Mouse (Mus musculus): ENCODE measurements around the gene Grm4. TPM values are rescaled to one million over a fixed set of nuclear protein-coding genes. Genes with fewer than 3 reads are reported as not detected.

Grm4 gene
- total RNA-seq, 2 experiments from 2014 or later: 1.5 to 6.2 TPM

- no peak for DNase-seq (ENCODE audit: low spot score in 2 of 2)
Measured at GRCm38 (mm10) chr17:27451787-27452186, 69.4 kb downstream of the Grm4 start.

- DNase-seq (ENCODE audit: low spot score in 2 of 2): no peak
Measured at GRCm38 (mm10) chr17:27451216-27451615, 70.0 kb downstream of the Grm4 start.

GRCm38 (mm10) chr17:27449757-27450330 lies 71.4 kb downstream of the Grm4 start:
- DNase-seq (ENCODE audit: low spot score in 2 of 2): no peak

- no peak for DNase-seq (ENCODE audit: low spot score in 2 of 2)
Measured at GRCm38 (mm10) chr17:27448749-27449148, 72.5 kb downstream of the Grm4 start.

GRCm38 (mm10) chr17:27445364-27446075 lies 75.7 kb downstream of the Grm4 start:
- DNase-seq (ENCODE audit: low spot score in 2 of 2): peak in 1 of 2 experiments; percentile 22

- no peak for DNase-seq (ENCODE audit: low spot score in 2 of 2)
Measured at GRCm38 (mm10) chr17:27442538-27443113, 78.6 kb downstream of the Grm4 start.

GRCm38 (mm10) chr17:27441778-27442177 lies 79.4 kb downstream of the Grm4 start:
- DNase-seq (ENCODE audit: low spot score in 2 of 2): no peak

- DNase-seq (ENCODE audit: low spot score in 2 of 2): no peak
Measured at GRCm38 (mm10) chr17:27435799-27436198, 85.4 kb downstream of the Grm4 start.

- no peak for DNase-seq (ENCODE audit: low spot score in 2 of 2)
Measured at GRCm38 (mm10) chr17:27435225-27435624, 86.0 kb downstream of the Grm4 start.

GRCm38 (mm10) chr17:27434066-27434465 lies 87.1 kb downstream of the Grm4 start:
- no peak for DNase-seq (ENCODE audit: low spot score in 2 of 2)

GRCm38 (mm10) chr17:27433179-27433680 lies 88.0 kb downstream of the Grm4 start:
- DNase-seq (ENCODE audit: low spot score in 2 of 2): no peak

- no peak for DNase-seq (ENCODE audit: low spot score in 2 of 2)
Measured at GRCm38 (mm10) chr17:27432145-27432650, 89.0 kb downstream of the Grm4 start.

GRCm38 (mm10) chr17:27431049-27431839 lies 90.0 kb downstream of the Grm4 start:
- DNase-seq (ENCODE audit: low spot score in 2 of 2): no peak

- no peak for DNase-seq (ENCODE audit: low spot score in 2 of 2)
Measured at GRCm38 (mm10) chr17:27429757-27430156, 91.4 kb downstream of the Grm4 start.

GRCm38 (mm10) chr17:27425016-27425415 lies 96.2 kb downstream of the Grm4 start:
- DNase-seq (ENCODE audit: low spot score in 2 of 2): no peak

GRCm38 (mm10) chr17:27424356-27424755 lies 96.8 kb downstream of the Grm4 start:
- no peak for DNase-seq (ENCODE audit: low spot score in 2 of 2)

GRCm38 (mm10) chr17:27422726-27423381 lies 98.3 kb downstream of the Grm4 start:
- no peak for DNase-seq (ENCODE audit: low spot score in 2 of 2)

GRCm38 (mm10) chr17:27422371-27422725 lies 98.9 kb downstream of the Grm4 start:
- no peak for DNase-seq (ENCODE audit: low spot score in 2 of 2)

- DNase-seq (ENCODE audit: low spot score in 2 of 2): no peak
Measured at GRCm38 (mm10) chr17:27421837-27422236, 99.4 kb downstream of the Grm4 start.

- no peak for DNase-seq (ENCODE audit: low spot score in 2 of 2)
Measured at GRCm38 (mm10) chr17:27409006-27409405, 112.2 kb downstream of the Grm4 start.

- DNase-seq (ENCODE audit: low spot score in 2 of 2): no peak
Measured at GRCm38 (mm10) chr17:27408531-27408930, 112.7 kb downstream of the Grm4 start.

Measured in adrenal gland, postnatal 4 days (tissue).